Mouse (Mus musculus) bone marrow, adult 2 months (tissue): Measurements from ENCODE around the gene Acsm1. TPM values are rescaled to one million over a fixed set of nuclear protein-coding genes. Genes with fewer than 3 reads are reported as not detected.
"Not testable (repeated sequence)": the region's sequence is repeated elsewhere in the genome, so short reads cannot be mapped to it uniquely, and the experiment has no call there.

Experiments used
- H3K27ac ChIP-seq: fragments of 200-500 bp; 2 replicates; pipeline ENCODE4 v1.5.1; 2012; ENCODE audit warnings: low read depth, mild to moderate bottlenecking, control low read depth, inconsistent platforms, low read length; ENCODE audit not compliant: control insufficient read depth, poor library complexity, insufficient read depth
- H3K4me1 ChIP-seq: fragments of 200-500 bp; 2 replicates; pipeline ENCODE4 v1.6.1; 2011; ENCODE audit warnings: low read length; ENCODE audit not compliant: control insufficient read depth, insufficient read depth
- H3K4me3 ChIP-seq: fragments of 200-500 bp; replicated peaks from 2 replicates; pipeline ENCODE3; 2011; ENCODE audit warnings: mild to moderate bottlenecking, low read depth, low read length, control low read depth; ENCODE audit not compliant: control insufficient read depth
- CTCF ChIP-seq: fragments of 200-500 bp; IDR thresholded peaks from 2 replicates; pipeline ENCODE4 v1.5.1; 2011; ENCODE audit warnings: low read length, control low read depth; ENCODE audit not compliant: control insufficient read depth, insufficient read depth
- POLR2A ChIP-seq: fragments of 200-500 bp; IDR thresholded peaks from 2 replicates; pipeline ENCODE4 v1.6.1; 2011; ENCODE audit warnings: low read depth, mild to moderate bottlenecking, control low read depth, low read length, borderline replicate concordance; ENCODE audit not compliant: control insufficient read depth
- WGBS: fragments of 180-500 bp; shearing (Covaris S2); methylation state at CpG from one replicate; pipeline ENCODE4 v1.1.7; 2018; 5-methylcytosine and 5-hydroxymethylcytosine counted together
- polyA plus RNA-seq: library from polyadenylated mRNA; stranded (reverse); fragments of >200 nt; gene quantifications from 2 replicates; pipeline ENCODE4 v1.2.4, GENCODE M21; 2011; ENCODE audit warnings: low replicate concordance; ENCODE audit not compliant: missing spikeins, insufficient read depth, insufficient read length

Gene Acsm1
- polyA plus RNA-seq = 0.95 and 2.4 TPM in 2 replicates

- WGBS = 65% methylated on average over 5 of the region's 5 CpGs
- no peak within 1 kb of the TSS for H3K27ac ChIP-seq
- H3K4me3 ChIP-seq = no peak within 1 kb of the TSS
- TF ChIP-seq POLR2A (no peak), CTCF (no peak)
- no peaks in the 10 kb centered on the region for H3K4me1 ChIP-seq
These were observed at the start of gene Acsm1 for GRCm38 (mm10) chr7:119606664-119607076. Acsm1 (plus strand) TSS chr7:119607026.

- WGBS = 75% methylated on average over 3 of the region's 3 CpGs
- TF ChIP-seq CTCF (no peak), POLR2A (no peak)
- no peaks in the 10 kb centered on the region for H3K4me1 ChIP-seq
- H3K4me3 ChIP-seq = no peak overlapping the region
- no peak overlapping the region for H3K27ac ChIP-seq
These were observed 46.9 kb upstream of the Acsm1 start for GRCm38 (mm10) chr7:119559789-119560451.

- 68% methylated on average over 3 of the region's 3 CpGs for WGBS
- H3K4me1 ChIP-seq = no peaks in the 10 kb centered on the region
These were observed 46.4 kb upstream of the Acsm1 start for GRCm38 (mm10) chr7:119560452-119560835.

GRCm38 (mm10) chr7:119561441-119561840, 45.4 kb upstream of the Acsm1 start:
- Histone ChIP-seq H3K27ac (no peak overlapping the region), H3K4me3 (no peak overlapping the region), H3K4me1 (no peaks in the 10 kb centered on the region)
- WGBS = 45% methylated on average over 4 of the region's 4 CpGs
- TF ChIP-seq CTCF (no peak), POLR2A (no peak)

More at GRCm38 (mm10) chr7:119560452-119560835, 46.4 kb upstream of the Acsm1 start:
- no peak for TF ChIP-seq POLR2A
- H3K4me3 ChIP-seq = no peak overlapping the region
- H3K27ac ChIP-seq = no peak overlapping the region

GRCm38 (mm10) chr7:119562476-119562875, 44.4 kb upstream of the Acsm1 start:
- WGBS = 77% methylated on average over 2 of the region's 2 CpGs
- not testable (repeated sequence) for H3K4me3 ChIP-seq, H3K4me1 ChIP-seq, H3K27ac ChIP-seq

- no peak overlapping the region for H3K4me3 ChIP-seq
- H3K27ac ChIP-seq = no peak overlapping the region
- no peak for TF ChIP-seq POLR2A
- no peak for TF ChIP-seq CTCF
- WGBS = 63% methylated on average over 3 of the region's 3 CpGs
- H3K4me1 ChIP-seq = no peaks in the 10 kb centered on the region
These were observed 12.2 kb upstream of the Acsm1 start for GRCm38 (mm10) chr7:119594530-119595107.

GRCm38 (mm10) chr7:119595306-119595705, 11.5 kb upstream of the Acsm1 start:
- 25% methylated on average over 1 of the region's 1 CpGs for WGBS

GRCm38 (mm10) chr7:119596536-119596935, 10.3 kb upstream of the Acsm1 start:
- no peak for TF ChIP-seq POLR2A
- Histone ChIP-seq H3K4me3 (no peak overlapping the region), H3K4me1 (no peaks in the 10 kb centered on the region), H3K27ac (no peak overlapping the region)
- 49% methylated on average over 2 of the region's 2 CpGs for WGBS

More at GRCm38 (mm10) chr7:119595306-119595705, 11.5 kb upstream of the Acsm1 start:
- H3K4me1 ChIP-seq = no peaks in the 10 kb centered on the region
- no peak overlapping the region for H3K4me3 ChIP-seq
- TF ChIP-seq CTCF (no peak), POLR2A (no peak)
- no peak overlapping the region for H3K27ac ChIP-seq

GRCm38 (mm10) chr7:119601195-119601953, 5.5 kb upstream of the Acsm1 start:
- Histone ChIP-seq H3K4me1 (no peaks in the 10 kb centered on the region), H3K4me3 (no peak overlapping the region), H3K27ac (no peak overlapping the region)
- WGBS = 77% methylated on average over 2 of the region's 2 CpGs
- TF ChIP-seq POLR2A (no peak), CTCF (no peak)
